Mouse (Mus musculus): ENCODE measurements around the gene Tmem119.

The Tmem119 gene

GRCm38 (mm10) chr5:113755347-113756030, 44.8 kb downstream of the Tmem119 start:
- no peak for DNase-seq

GRCm38 (mm10) chr5:113751521-113752157, 48.7 kb downstream of the Tmem119 start:
- DNase-seq: no peak

- DNase-seq: no peak
Measured at GRCm38 (mm10) chr5:113748556-113749331, 51.6 kb downstream of the Tmem119 start.

GRCm38 (mm10) chr5:113747629-113748028, 52.7 kb downstream of the Tmem119 start:
- no peak for DNase-seq

Measured in kidney, postnatal 14 days (tissue).